Mouse (Mus musculus) frontal cortex, adult (tissue): ENCODE data around the gene Tmbim6.

Experiments used
- ATAC-seq: cut with Nextera tagmentation; 2 replicates; pipeline ENCODE4 v1.9.2; 2017; ENCODE audit warnings: mild to moderate bottlenecking, moderate library complexity, mixed read lengths; ENCODE audit not compliant: low TSS enrichment

Tmbim6 gene

GRCm38 (mm10) chr15:99449751-99450280 lies 57.1 kb downstream of the Tmbim6 start:
- ATAC-seq, result 0 out of 2 replicates have a peak, but pooled peaks have one; percentile 11

- ATAC-seq, result no peak
Observed at GRCm38 (mm10) chr15:99453153-99453900, 60.6 kb downstream of the Tmbim6 start.

- no peak for ATAC-seq
Observed at GRCm38 (mm10) chr15:99454585-99455279, 62.0 kb downstream of the Tmbim6 start.

- no peak for ATAC-seq
Observed at GRCm38 (mm10) chr15:99455415-99455814, 62.7 kb downstream of the Tmbim6 start.

GRCm38 (mm10) chr15:99456338-99456962 lies 63.8 kb downstream of the Tmbim6 start:
- ATAC-seq, result no peak

GRCm38 (mm10) chr15:99456963-99457605 lies 64.4 kb downstream of the Tmbim6 start:
- ATAC-seq, result peak; percentile 33

GRCm38 (mm10) chr15:99457606-99458401 lies 65.1 kb downstream of the Tmbim6 start, which contains the start of gene Nckap5l:
Gene Nckap5l, minus strand, starts transcription at chr15:99457748.
- ATAC-seq, result peak; percentile 91
